In genomic region chr6:125620764-125621163, GRCm38 (mm10) we compare ENCODE assay signal across 8 mouse cellular contexts.
DNase-seq lines count a peak whose midpoint lies in the region; TF ChIP-seq lines count a peak whose summit lies in the region.

No protein-coding gene starts in this region.

- 51% methylated on average over 6 of the region's 6 CpGs for WGBS in lung, adult 2 months

- peak; percentile 50 for TF ChIP-seq CTCF in lung, adult 2 months (IDR thresholded peaks at IDR 0.05; ENCODE audit: insufficient read depth, low read length)

- peak; percentile 79 to 83 for DNase-seq in cerebellum, postnatal 14 days
- no peak for DNase-seq in cerebellum, adult 9-10 months
- DNase-seq in lung, adult 2 months, result no peak
- no peak for DNase-seq in lung, postnatal 25 days (ENCODE audit: low spot score)
- peak; percentile 28 for DNase-seq in layer of hippocampus, adult 9-11 months
- DNase-seq in retina, postnatal 7 days (ENCODE audit: low read depth, low spot score), result peak; percentile 39
- no peak for DNase-seq in spleen, postnatal 10 days (ENCODE audit: low spot score in 2 of 2)
- no peak for DNase-seq in lung, postnatal 36 days

- no peak for TF ChIP-seq POLR2A in lung, adult 2 months (IDR thresholded peaks at IDR 0.05; ENCODE audit: borderline replicate concordance, extremely low read depth, low read depth, low read length)

- no peak overlapping the region for H3K4me3 ChIP-seq in lung, adult 2 months (replicated peaks; ENCODE audit: extremely low read depth, low read depth, low read length)

- no peaks in the 10 kb centered on the region for H3K4me1 ChIP-seq in lung, adult 2 months (ENCODE audit: control insufficient read depth, insufficient read depth, low read length)

Comparison
In these comparisons a context has a peak if more than half of its experiments do, and no peak if none do; other contexts are left out.
1. DNase-seq: peak in cerebellum, postnatal 14 days (2 of 2), layer of hippocampus, adult 9-11 months (single experiment) and retina, postnatal 7 days (single experiment); none in cerebellum, adult 9-10 months (single experiment), lung, adult 2 months (single experiment), lung, postnatal 25 days (single experiment), spleen, postnatal 10 days (0 of 2) and lung, postnatal 36 days (single experiment).